Mouse (Mus musculus): ENCODE results near the gene Hlcs. TPM values are rescaled to one million over a fixed set of nuclear protein-coding genes. Genes with fewer than 3 reads are reported as not detected.
"Not testable (repeated sequence)": the region's sequence is repeated elsewhere in the genome, so short reads cannot be mapped to it uniquely, and the experiment has no call there.

Hlcs gene
- 4.0 and 5.4 TPM in 2 replicates for polyA plus RNA-seq (2012; rRNA removed)

- under 1% methylated on average over 64 of the region's 64 CpGs for WGBS
- peak; percentile 80 for DNase-seq (ENCODE audit: low read depth, low spot score)
Measured at GRCm38 (mm10) chr16:94313229-94314030, at the start of gene Hlcs. TSS of gene Hlcs (minus strand) at chr16:94313571.

GRCm38 (mm10) chr16:94362174-94362873 is 49.0 kb upstream of the Hlcs start:
- DNase-seq (ENCODE audit: low read depth, low spot score), result no peak
- 51% methylated on average over 10 of the region's 10 CpGs for WGBS

- DNase-seq (ENCODE audit: low read depth, low spot score), result no peak
- 77% methylated on average over 13 of the region's 13 CpGs for WGBS
Measured at GRCm38 (mm10) chr16:94360578-94361350, 47.4 kb upstream of the Hlcs start.

GRCm38 (mm10) chr16:94358091-94358490 is 44.7 kb upstream of the Hlcs start:
- 91% methylated on average over 3 of the region's 3 CpGs for WGBS

GRCm38 (mm10) chr16:94356776-94357494 is 43.6 kb upstream of the Hlcs start:
- WGBS, result 62% methylated on average over 11 of the region's 11 CpGs
- DNase-seq (ENCODE audit: low read depth, low spot score), result no peak

More at GRCm38 (mm10) chr16:94358091-94358490, 44.7 kb upstream of the Hlcs start:
- no peak for DNase-seq (ENCODE audit: low read depth, low spot score)

- WGBS, result 31% methylated on average over 7 of the region's 7 CpGs
- no peak for DNase-seq (ENCODE audit: low read depth, low spot score)
Measured at GRCm38 (mm10) chr16:94356046-94356445, 42.7 kb upstream of the Hlcs start.

GRCm38 (mm10) chr16:94354450-94354849 is 41.1 kb upstream of the Hlcs start:
- DNase-seq (ENCODE audit: low read depth, low spot score), result no peak
- WGBS, result 29% methylated on average over 9 of the region's 9 CpGs

GRCm38 (mm10) chr16:94350287-94350677 is 36.9 kb upstream of the Hlcs start:
- 68% methylated on average over 10 of the region's 10 CpGs for WGBS
- DNase-seq (ENCODE audit: low read depth, low spot score), result no peak

- 57% methylated on average over 11 of the region's 11 CpGs for WGBS
- DNase-seq (ENCODE audit: low read depth, low spot score), result no peak
Measured at GRCm38 (mm10) chr16:94349588-94350286, 36.4 kb upstream of the Hlcs start.

- DNase-seq (ENCODE audit: low read depth, low spot score), result no peak
- WGBS, result 73% methylated on average over 2 of the region's 2 CpGs
Measured at GRCm38 (mm10) chr16:94348779-94349178, 35.4 kb upstream of the Hlcs start.

- 71% methylated on average over 7 of the region's 7 CpGs for WGBS
Measured at GRCm38 (mm10) chr16:94347080-94347731, 33.8 kb upstream of the Hlcs start.

GRCm38 (mm10) chr16:94345733-94346132 is 32.4 kb upstream of the Hlcs start:
- WGBS, result 74% methylated on average over 1 of the region's 1 CpGs
- no peak for DNase-seq (ENCODE audit: low read depth, low spot score)

More at GRCm38 (mm10) chr16:94347080-94347731, 33.8 kb upstream of the Hlcs start:
- no peak for DNase-seq (ENCODE audit: low read depth, low spot score)

- WGBS, result 92% methylated on average over 20 of the region's 22 CpGs
- not testable (repeated sequence) for DNase-seq (ENCODE audit: low read depth, low spot score)
Measured at GRCm38 (mm10) chr16:94339164-94340160, 26.1 kb upstream of the Hlcs start.

- no peak for DNase-seq (ENCODE audit: low read depth, low spot score)
- WGBS, result 43% methylated on average over 5 of the region's 5 CpGs
Measured at GRCm38 (mm10) chr16:94335656-94336055, 22.3 kb upstream of the Hlcs start.

GRCm38 (mm10) chr16:94331886-94332252 is 18.5 kb upstream of the Hlcs start:
- WGBS, result 73% methylated on average over 5 of the region's 5 CpGs
- DNase-seq (ENCODE audit: low read depth, low spot score), result no peak

GRCm38 (mm10) chr16:94331233-94331885 is 18.0 kb upstream of the Hlcs start:
- WGBS, result 89% methylated on average over 9 of the region's 9 CpGs

GRCm38 (mm10) chr16:94330429-94330828 is 17.1 kb upstream of the Hlcs start:
- no peak for DNase-seq (ENCODE audit: low read depth, low spot score)
- WGBS, result 97% methylated on average over 5 of the region's 5 CpGs

More at GRCm38 (mm10) chr16:94331233-94331885, 18.0 kb upstream of the Hlcs start:
- DNase-seq (ENCODE audit: low read depth, low spot score), result no peak

Measured in large intestine, adult 2 months (tissue).